Mouse (Mus musculus): Measurements from ENCODE around the gene Gm5294. TPM values are rescaled to one million over a fixed set of nuclear protein-coding genes. Genes with fewer than 3 reads are reported as not detected.
A peak's percentile ranks its signal among the peaks of the same experiment; 100 is the strongest.

Gm5294 gene
- not detected in 2 replicates for polyA plus RNA-seq (2014; fragmentation: Nextera tagmentation; extraction: Ambion mirVana)

DNA sequence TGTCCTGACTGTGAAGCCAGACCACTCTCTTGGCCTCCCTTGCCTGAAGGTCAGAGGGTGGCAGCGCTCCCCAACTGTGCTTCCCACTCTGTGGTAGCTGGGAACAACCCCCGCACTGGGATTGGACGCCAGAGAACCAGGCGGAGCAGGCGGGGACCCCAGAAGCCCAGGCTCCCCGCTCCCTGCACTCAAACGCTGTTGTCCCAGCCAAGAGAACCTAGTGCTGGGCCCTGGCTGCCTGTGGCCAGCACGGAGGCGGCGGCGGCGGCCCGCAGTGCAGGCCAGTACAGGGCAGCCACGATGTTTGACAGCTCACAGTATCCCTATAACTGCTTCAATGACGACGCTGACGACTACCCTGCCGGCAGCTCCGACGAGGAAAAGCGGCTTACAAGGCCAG, at the start of gene Gm5294:
Gene Gm5294 (plus strand): TSS at position 301 of the 400 bp plus-strand sequence.
- Histone ChIP-seq H3K9ac (ENCODE audit: low read length) (no peak within 1 kb of the TSS), H3K9me3 (ENCODE audit: control insufficient read depth, low read length) (no peaks in the 10 kb centered on the region), H3K4me2 (ENCODE audit: low read length) (peak within 1 kb of the TSS; percentile 60), H3K36me3 (ENCODE audit: control insufficient read depth, insufficient read depth, low read length) (no peaks in the 10 kb centered on the region), H3K4me3 (ENCODE audit: low read depth, low read length) (peak within 1 kb of the TSS; percentile 30), H3K4me1 (replicated peaks; ENCODE audit: control insufficient read depth, insufficient read depth, low read length) (peaks cover 4% of the 10 kb centered on the region; the same call in 1 of the 2 replicates), H3K27me3 (replicated peaks; ENCODE audit: control insufficient read depth, insufficient read depth, low read length) (peaks cover 62% of the 10 kb centered on the region), H3K27ac (ENCODE audit: low read depth) (no peak within 1 kb of the TSS)
- ATAC-seq (replicated peaks; ENCODE audit: low FRiP score, low TSS enrichment, low read depth), result no peak
- WGBS, result 16% methylated on average over 21 of the region's 21 CpGs
- no peak for DNase-seq (ENCODE audit: low spot score)

DNA sequence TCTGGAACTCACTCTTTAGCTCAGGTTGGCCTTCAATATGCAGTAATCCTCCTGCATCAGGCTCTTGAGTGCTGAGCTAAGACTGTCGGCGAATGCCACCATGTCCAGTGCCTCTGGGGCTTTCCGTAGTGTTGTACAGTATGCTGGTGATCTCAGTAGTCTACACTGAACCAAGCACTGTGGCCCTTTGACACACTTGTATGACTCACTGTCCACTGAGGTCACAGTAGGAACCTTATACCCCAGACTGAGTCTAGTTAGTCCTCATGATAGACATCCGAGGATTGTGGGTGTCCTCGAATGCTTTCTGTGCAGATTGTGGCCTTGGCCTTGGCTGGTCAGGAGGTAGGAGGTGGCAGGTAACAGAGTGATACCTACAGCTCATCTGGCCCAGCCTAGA, 44.8 kb upstream of the Gm5294 start:
- DNase-seq (ENCODE audit: low spot score), result no peak
- Histone ChIP-seq H3K9ac (ENCODE audit: low read length) (no peak overlapping the region), H3K4me1 (replicated peaks; ENCODE audit: control insufficient read depth, insufficient read depth, low read length) (peaks cover 13% of the 10 kb centered on the region), H3K9me3 (ENCODE audit: control insufficient read depth, low read length) (no peaks in the 10 kb centered on the region), H3K27ac (ENCODE audit: low read depth) (no peak overlapping the region), H3K27me3 (replicated peaks; ENCODE audit: control insufficient read depth, insufficient read depth, low read length) (no peaks in the 10 kb centered on the region), H3K4me2 (ENCODE audit: low read length) (no peak overlapping the region), H3K36me3 (ENCODE audit: control insufficient read depth, insufficient read depth, low read length) (no peaks in the 10 kb centered on the region), H3K4me3 (ENCODE audit: low read depth, low read length) (no peak overlapping the region)
- 91% methylated on average over 5 of the region's 5 CpGs for WGBS
- ATAC-seq (replicated peaks; ENCODE audit: low FRiP score, low TSS enrichment, low read depth), result no peak

GRCm38 (mm10) chr5:138776346-138776745, 43.5 kb upstream of the Gm5294 start:
- Histone ChIP-seq H3K9me3 (ENCODE audit: control insufficient read depth, low read length) (no peaks in the 10 kb centered on the region), H3K4me2 (ENCODE audit: low read length) (no peak overlapping the region), H3K27me3 (replicated peaks; ENCODE audit: control insufficient read depth, insufficient read depth, low read length) (no peaks in the 10 kb centered on the region), H3K9ac (ENCODE audit: low read length) (no peak overlapping the region), H3K36me3 (ENCODE audit: control insufficient read depth, insufficient read depth, low read length) (no peaks in the 10 kb centered on the region), H3K27ac (ENCODE audit: low read depth) (no peak overlapping the region), H3K4me1 (replicated peaks; ENCODE audit: control insufficient read depth, insufficient read depth, low read length) (peaks cover 19% of the 10 kb centered on the region), H3K4me3 (ENCODE audit: low read depth, low read length) (no peak overlapping the region)
- 0 out of 2 replicates have a peak, but pooled peaks have one; percentile 33 for ATAC-seq (replicated peaks; ENCODE audit: low FRiP score, low TSS enrichment, low read depth)
- 53% methylated on average over 1 of the region's 1 CpGs for WGBS
- no peak for DNase-seq (ENCODE audit: low spot score)

GRCm38 (mm10) chr5:138778731-138779463, 41.0 kb upstream of the Gm5294 start:
- WGBS, result 57% methylated on average over 9 of the region's 9 CpGs
- no peak overlapping the region for H3K9ac ChIP-seq (ENCODE audit: low read length)
- no peaks in the 10 kb centered on the region for H3K36me3 ChIP-seq (ENCODE audit: control insufficient read depth, insufficient read depth, low read length)
- no peaks in the 10 kb centered on the region for H3K27me3 ChIP-seq (replicated peaks; ENCODE audit: control insufficient read depth, insufficient read depth, low read length)
- ATAC-seq (replicated peaks; ENCODE audit: low FRiP score, low TSS enrichment, low read depth) (peak; percentile 59; the same call in 1 of the 2 replicates), DNase-seq (ENCODE audit: low spot score) (no peak)
- H3K4me3 ChIP-seq (ENCODE audit: low read depth, low read length), result no peak overlapping the region
- H3K4me2 ChIP-seq (ENCODE audit: low read length), result no peak overlapping the region
- no peaks in the 10 kb centered on the region for H3K9me3 ChIP-seq (ENCODE audit: control insufficient read depth, low read length)
- H3K27ac ChIP-seq (ENCODE audit: low read depth), result 0 out of 2 replicates have a peak overlapping the region, but pooled peaks have one; percentile 9
- peaks cover 19% of the 10 kb centered on the region for H3K4me1 ChIP-seq (replicated peaks; ENCODE audit: control insufficient read depth, insufficient read depth, low read length)

GRCm38 (mm10) chr5:138779655-138780054, 40.2 kb upstream of the Gm5294 start:
- Histone ChIP-seq H3K4me2 (ENCODE audit: low read length) (no peak overlapping the region), H3K27ac (ENCODE audit: low read depth) (no peak overlapping the region), H3K4me1 (replicated peaks; ENCODE audit: control insufficient read depth, insufficient read depth, low read length) (peaks cover 19% of the 10 kb centered on the region), H3K27me3 (replicated peaks; ENCODE audit: control insufficient read depth, insufficient read depth, low read length) (no peaks in the 10 kb centered on the region), H3K9me3 (ENCODE audit: control insufficient read depth, low read length) (no peaks in the 10 kb centered on the region), H3K36me3 (ENCODE audit: control insufficient read depth, insufficient read depth, low read length) (no peaks in the 10 kb centered on the region), H3K9ac (ENCODE audit: low read length) (no peak overlapping the region), H3K4me3 (ENCODE audit: low read depth, low read length) (no peak overlapping the region)
- ATAC-seq (replicated peaks; ENCODE audit: low FRiP score, low TSS enrichment, low read depth) (no peak), DNase-seq (ENCODE audit: low spot score) (no peak)
- WGBS, result 42% methylated on average over 3 of the region's 3 CpGs

- H3K27me3 ChIP-seq (replicated peaks; ENCODE audit: control insufficient read depth, insufficient read depth, low read length), result no peaks in the 10 kb centered on the region
- H3K27ac ChIP-seq (ENCODE audit: low read depth), result no peak overlapping the region
- no peaks in the 10 kb centered on the region for H3K36me3 ChIP-seq (ENCODE audit: control insufficient read depth, insufficient read depth, low read length)
- no peak for DNase-seq (ENCODE audit: low spot score)
- no peak for ATAC-seq (replicated peaks; ENCODE audit: low FRiP score, low TSS enrichment, low read depth)
- H3K4me2 ChIP-seq (ENCODE audit: low read length), result no peak overlapping the region
- H3K4me1 ChIP-seq (replicated peaks; ENCODE audit: control insufficient read depth, insufficient read depth, low read length), result peaks cover 19% of the 10 kb centered on the region
- no peak overlapping the region for H3K9ac ChIP-seq (ENCODE audit: low read length)
- H3K4me3 ChIP-seq (ENCODE audit: low read depth, low read length), result no peak overlapping the region
- WGBS, result 95% methylated on average over 1 of the region's 1 CpGs
- no peaks in the 10 kb centered on the region for H3K9me3 ChIP-seq (ENCODE audit: control insufficient read depth, low read length)
Measured at GRCm38 (mm10) chr5:138782697-138783096, 37.2 kb upstream of the Gm5294 start.

DNA sequence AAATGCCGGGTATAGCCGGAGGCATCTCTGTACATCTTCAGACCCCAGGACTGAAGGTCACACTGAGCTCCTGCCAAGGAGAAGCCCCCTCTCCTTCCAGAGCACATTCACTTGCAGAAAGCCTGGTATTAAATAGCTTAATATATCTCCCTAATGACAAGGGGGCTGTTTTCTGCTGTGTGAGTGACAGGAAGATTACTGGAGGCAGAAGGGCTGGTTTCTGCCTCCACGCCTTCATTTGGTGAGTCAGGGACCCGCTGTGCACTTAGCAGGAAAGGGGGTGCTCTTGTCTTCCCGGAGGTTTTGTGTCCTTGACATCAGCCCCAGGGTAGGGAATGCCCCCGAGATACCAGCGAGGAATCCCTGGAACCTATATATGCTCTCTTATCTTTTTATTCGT, 36.7 kb upstream of the Gm5294 start:
- Histone ChIP-seq H3K27ac (ENCODE audit: low read depth) (no peak overlapping the region), H3K36me3 (ENCODE audit: control insufficient read depth, insufficient read depth, low read length) (no peaks in the 10 kb centered on the region), H3K4me3 (ENCODE audit: low read depth, low read length) (no peak overlapping the region), H3K9ac (ENCODE audit: low read length) (no peak overlapping the region), H3K4me1 (replicated peaks; ENCODE audit: control insufficient read depth, insufficient read depth, low read length) (peaks cover 19% of the 10 kb centered on the region), H3K4me2 (ENCODE audit: low read length) (no peak overlapping the region), H3K27me3 (replicated peaks; ENCODE audit: control insufficient read depth, insufficient read depth, low read length) (no peaks in the 10 kb centered on the region), H3K9me3 (ENCODE audit: control insufficient read depth, low read length) (no peaks in the 10 kb centered on the region)
- DNase-seq (ENCODE audit: low spot score) (no peak), ATAC-seq (replicated peaks; ENCODE audit: low FRiP score, low TSS enrichment, low read depth) (no peak)
- 62% methylated on average over 8 of the region's 8 CpGs for WGBS

- no peak overlapping the region for H3K9ac ChIP-seq (ENCODE audit: low read length)
- H3K36me3 ChIP-seq (ENCODE audit: control insufficient read depth, insufficient read depth, low read length), result no peaks in the 10 kb centered on the region
- H3K4me1 ChIP-seq (replicated peaks; ENCODE audit: control insufficient read depth, insufficient read depth, low read length), result no peaks in the 10 kb centered on the region
- ATAC-seq (replicated peaks; ENCODE audit: low FRiP score, low TSS enrichment, low read depth) (no peak), DNase-seq (ENCODE audit: low spot score) (no peak)
- no peak overlapping the region for H3K27ac ChIP-seq (ENCODE audit: low read depth)
- H3K27me3 ChIP-seq (replicated peaks; ENCODE audit: control insufficient read depth, insufficient read depth, low read length), result no peaks in the 10 kb centered on the region
- no peaks in the 10 kb centered on the region for H3K9me3 ChIP-seq (ENCODE audit: control insufficient read depth, low read length)
- H3K4me3 ChIP-seq (ENCODE audit: low read depth, low read length), result no peak overlapping the region
- H3K4me2 ChIP-seq (ENCODE audit: low read length), result no peak overlapping the region
- 88% methylated on average over 3 of the region's 3 CpGs for WGBS
Measured at GRCm38 (mm10) chr5:138785986-138786515, 33.8 kb upstream of the Gm5294 start.

DNA sequence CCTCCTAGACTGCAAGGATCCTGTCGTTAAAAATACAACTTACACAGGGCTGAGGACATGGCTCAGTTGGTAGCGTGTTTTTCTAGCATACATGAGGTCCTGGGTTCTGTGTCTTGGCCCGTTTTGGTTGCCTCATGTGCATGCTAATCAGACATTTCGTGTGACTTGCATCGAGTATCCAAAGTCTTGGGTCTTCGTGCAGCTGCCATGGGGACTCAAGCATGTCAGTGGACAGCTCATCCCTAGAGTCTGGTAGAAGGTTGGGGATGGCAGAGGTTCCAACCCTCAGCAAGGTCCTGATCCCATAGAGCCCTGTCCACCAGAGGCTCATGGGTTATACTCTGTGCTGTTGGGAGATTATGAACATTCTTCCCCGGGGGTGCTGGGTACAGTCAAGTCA, 32.2 kb upstream of the Gm5294 start:
- no peaks in the 10 kb centered on the region for H3K4me1 ChIP-seq (replicated peaks; ENCODE audit: control insufficient read depth, insufficient read depth, low read length)
- no peaks in the 10 kb centered on the region for H3K9me3 ChIP-seq (ENCODE audit: control insufficient read depth, low read length)
- H3K36me3 ChIP-seq (ENCODE audit: control insufficient read depth, insufficient read depth, low read length), result no peaks in the 10 kb centered on the region
- no peak overlapping the region for H3K9ac ChIP-seq (ENCODE audit: low read length)
- no peak overlapping the region for H3K4me2 ChIP-seq (ENCODE audit: low read length)
- DNase-seq (ENCODE audit: low spot score) (no peak), ATAC-seq (replicated peaks; ENCODE audit: low FRiP score, low TSS enrichment, low read depth) (no peak)
- no peaks in the 10 kb centered on the region for H3K27me3 ChIP-seq (replicated peaks; ENCODE audit: control insufficient read depth, insufficient read depth, low read length)
- no peak overlapping the region for H3K4me3 ChIP-seq (ENCODE audit: low read depth, low read length)
- no peak overlapping the region for H3K27ac ChIP-seq (ENCODE audit: low read depth)
- WGBS, result 81% methylated on average over 7 of the region's 7 CpGs
